Mouse (Mus musculus) MEL (cell line): ENCODE measurements around the gene 4930558C23Rik. TPM values are rescaled to one million over a fixed set of nuclear protein-coding genes. Genes with fewer than 3 reads are reported as not detected.

Experiments used
- DNase-seq: peaks from one replicate; pipeline ENCODE4 v3.0.0; 2011; ENCODE audit warnings: low read depth, low spot score
- H3K27ac ChIP-seq: 2 replicates; pipeline ENCODE4 v1.5.1; 2012; ENCODE audit warnings: low read depth, mild to moderate bottlenecking, control low read depth, low read length, moderate library complexity; ENCODE audit not compliant: control insufficient read depth
- H3K27me3 ChIP-seq, 2 experiments: fragments of 150-350 bp in 1 of 2; sonication (generic) in 1 of 2; 2 replicates each; pipeline ENCODE4 v1.6.1; 2012; ENCODE audit warnings: low read length in 2 of 2, mild to moderate bottlenecking in 2 of 2, improper control_type of control experiment in 1 of 2, moderate library complexity in 1 of 2; ENCODE audit not compliant: insufficient read depth in 2 of 2, control insufficient read depth in 1 of 2
- H3K36me3 ChIP-seq, 2 experiments: 2 replicates each; pipeline ENCODE4 v1.6.1; 2012 to 2014; ENCODE audit warnings: low read length in 2 of 2, improper control_type of control experiment in 1 of 2, inconsistent platforms in 1 of 2, mild to moderate bottlenecking in 1 of 2; ENCODE audit not compliant: insufficient read depth in 2 of 2, control insufficient read depth in 1 of 2
- H3K4me1 ChIP-seq, 2 experiments: fragments of 150-350 bp in 1 of 2; sonication (generic) in 1 of 2; 2 replicates each; pipeline ENCODE4 v1.6.1; 2012; ENCODE audit warnings: low read length in 2 of 2, improper control_type of control experiment in 1 of 2, mild to moderate bottlenecking in 1 of 2; ENCODE audit not compliant: insufficient read depth in 2 of 2, control insufficient read depth in 1 of 2
- H3K4me3 ChIP-seq, 2 experiments: fragments of 150-350 bp in 1 of 2; sonication (generic) in 1 of 2; 2 replicates each; pipeline ENCODE4 v1.5.1; 2012; ENCODE audit warnings: low read depth in 2 of 2, low read length in 2 of 2, mild to moderate bottlenecking in 2 of 2, moderate library complexity in 2 of 2, control low read depth in 1 of 2, improper control_type of control experiment in 1 of 2; ENCODE audit not compliant: control insufficient read depth in 1 of 2, insufficient read depth in 1 of 2
- H3K79me2 ChIP-seq: 2 replicates; pipeline ENCODE4 v1.6.1; 2012; ENCODE audit warnings: mild to moderate bottlenecking, low read length, moderate library complexity; ENCODE audit not compliant: control insufficient read depth, poor library complexity, insufficient read depth
- H3K9ac ChIP-seq: 2 replicates; pipeline ENCODE4 v1.6.1; 2012; ENCODE audit warnings: low read depth, mild to moderate bottlenecking, control low read depth, low read length, moderate library complexity; ENCODE audit not compliant: control insufficient read depth, poor library complexity, severe bottlenecking
- H3K9me3 ChIP-seq: fragments of 150-350 bp; sonication (generic); replicated peaks from 2 replicates; pipeline ENCODE4 v1.6.1; 2012; ENCODE audit warnings: mild to moderate bottlenecking, low read length, improper control_type of control experiment, moderate library complexity; ENCODE audit not compliant: insufficient read depth
- BHLHE40 ChIP-seq: IDR thresholded peaks from 2 replicates; pipeline ENCODE4 v1.6.1; 2012; ENCODE audit warnings: low read depth, mild to moderate bottlenecking, inconsistent platforms, low read length, improper control_type of control experiment, borderline replicate concordance
- CHD1 ChIP-seq: IDR thresholded peaks from 2 replicates; pipeline ENCODE4 v1.6.1; 2012; ENCODE audit warnings: low read depth, mild to moderate bottlenecking, inconsistent platforms, low read length, improper control_type of control experiment
- CHD2 ChIP-seq: IDR thresholded peaks from 2 replicates; pipeline ENCODE4 v1.6.1; 2011; ENCODE audit warnings: low read length, improper control_type of control experiment
- EP300 ChIP-seq, 2 experiments: IDR thresholded peaks; 2 replicates each; pipeline ENCODE4 v1.6.1; 2011; ENCODE audit warnings: improper control_type of control experiment in 2 of 2, low read length in 2 of 2, low read depth in 1 of 2, mild to moderate bottlenecking in 1 of 2
- GATA1 ChIP-seq: IDR thresholded peaks from 2 replicates; pipeline ENCODE4 v1.6.1; 2011; ENCODE audit warnings: low read depth, low read length, improper control_type of control experiment
- HCFC1 ChIP-seq: IDR thresholded peaks from 2 replicates; pipeline ENCODE4 v1.6.1; 2012; ENCODE audit warnings: low read depth, mild to moderate bottlenecking, inconsistent platforms, low read length, improper control_type of control experiment, moderate library complexity
- KAT2A ChIP-seq: conservative IDR thresholded peaks from 2 replicates; pipeline ENCODE4 v1.6.1; 2012; ENCODE audit warnings: low read depth, low read length, improper control_type of control experiment, inconsistent platforms
- MAFK ChIP-seq: IDR thresholded peaks from 2 replicates; pipeline ENCODE4 v1.6.1; 2011; ENCODE audit warnings: low read depth, mild to moderate bottlenecking, low read length, improper control_type of control experiment, borderline replicate concordance
- MAX ChIP-seq: IDR thresholded peaks from 2 replicates; pipeline ENCODE4 v1.6.1; 2011; ENCODE audit warnings: low read length, improper control_type of control experiment
- MAZ ChIP-seq: IDR thresholded peaks from 2 replicates; pipeline ENCODE4 v1.6.1; 2012; ENCODE audit warnings: low read depth, mild to moderate bottlenecking, inconsistent platforms, low read length, improper control_type of control experiment
- MXI1 ChIP-seq: IDR thresholded peaks from 2 replicates; pipeline ENCODE4 v1.6.1; 2011; ENCODE audit warnings: mild to moderate bottlenecking, low read depth, low read length, improper control_type of control experiment
- MYC ChIP-seq: IDR thresholded peaks from 2 replicates; pipeline ENCODE4 v1.6.1; 2011; ENCODE audit warnings: low read depth, mild to moderate bottlenecking, low read length, improper control_type of control experiment, moderate library complexity
- POLR2AphosphoS2 ChIP-seq: IDR thresholded peaks from 2 replicates; pipeline ENCODE4 v1.6.1; 2011; ENCODE audit warnings: low read length, improper control_type of control experiment
- POLR2AphosphoS5 ChIP-seq: IDR thresholded peaks from 2 replicates; pipeline ENCODE4 v1.6.1; 2012; ENCODE audit warnings: low read depth, borderline replicate concordance, mild to moderate bottlenecking, inconsistent platforms, low read length, moderate library complexity, mixed read lengths
- RAD21 ChIP-seq: IDR thresholded peaks from 2 replicates; pipeline ENCODE4 v1.6.1; 2011; ENCODE audit warnings: mild to moderate bottlenecking, low read depth, low read length, improper control_type of control experiment
- RCOR1 ChIP-seq: IDR thresholded peaks from 2 replicates; pipeline ENCODE4 v1.6.1; 2012; ENCODE audit warnings: low read depth, mild to moderate bottlenecking, inconsistent platforms, low read length, improper control_type of control experiment
- SIN3A ChIP-seq: IDR thresholded peaks from 2 replicates; pipeline ENCODE4 v1.6.1; 2012; ENCODE audit warnings: low read length, improper control_type of control experiment, inconsistent platforms
- SMC3 ChIP-seq: IDR thresholded peaks from 2 replicates; pipeline ENCODE4 v1.6.1; 2011; ENCODE audit warnings: low read depth, low read length, improper control_type of control experiment
- TBP ChIP-seq: IDR thresholded peaks from 2 replicates; pipeline ENCODE4 v1.8.0; 2011; ENCODE audit warnings: low read depth, low read length, improper control_type of control experiment
- UBTF ChIP-seq: IDR thresholded peaks from 2 replicates; pipeline ENCODE4 v1.6.1; 2012; ENCODE audit warnings: low read depth, mild to moderate bottlenecking, inconsistent platforms, low read length, improper control_type of control experiment, moderate library complexity, borderline replicate concordance; ENCODE audit not compliant: insufficient read depth
- USF1 ChIP-seq: IDR thresholded peaks from 2 replicates; pipeline ENCODE4 v1.6.1; 2014; ENCODE audit warnings: low read depth, mild to moderate bottlenecking, inconsistent platforms, low read length, improper control_type of control experiment, moderate library complexity
- ZC3H11A ChIP-seq: IDR thresholded peaks from 2 replicates; pipeline ENCODE4 v1.6.1; 2012; ENCODE audit warnings: low read depth, mild to moderate bottlenecking, inconsistent platforms, low read length, improper control_type of control experiment
- ZKSCAN1 ChIP-seq: IDR thresholded peaks from 2 replicates; pipeline ENCODE4 v1.6.1; 2012; ENCODE audit warnings: low read depth, mild to moderate bottlenecking, inconsistent platforms, low read length, improper control_type of control experiment, moderate library complexity
- ZMIZ1 ChIP-seq: IDR thresholded peaks from 2 replicates; pipeline ENCODE4 v1.6.1; 2012; ENCODE audit warnings: low read depth, mild to moderate bottlenecking, inconsistent platforms, low read length, improper control_type of control experiment, moderate library complexity
- ZNF384 ChIP-seq: IDR thresholded peaks from 2 replicates; pipeline ENCODE4 v1.6.1; 2012; ENCODE audit warnings: low read depth, mild to moderate bottlenecking, inconsistent platforms, low read length, improper control_type of control experiment
- polyA plus RNA-seq, 2 experiments: library from polyadenylated mRNA; stranded (reverse) in 1 of 2; unstranded in 1 of 2; fragments of >175 nt in 1 of 2; fragments of >200 nt in 1 of 2; gene quantifications; 2 replicates each; pipeline versions ENCODE4 v1.2.1 to v1.2.4; 2012; ENCODE audit warnings: low replicate concordance in 2 of 2, low read depth in 1 of 2; ENCODE audit not compliant: insufficient read length in 2 of 2, insufficient read depth in 1 of 2, missing spikeins in 1 of 2
- total RNA-seq: library from RNA; depleted of rRNA; stranded (reverse); fragments of 300-350 nt; gene quantifications from 2 replicates; pipeline ENCODE4 v1.2.3, GENCODE M21; 2012; rRNA removed

4930558C23Rik gene
- total RNA-seq (not detected in 2 replicates), polyA plus RNA-seq (not detected)

DNA sequence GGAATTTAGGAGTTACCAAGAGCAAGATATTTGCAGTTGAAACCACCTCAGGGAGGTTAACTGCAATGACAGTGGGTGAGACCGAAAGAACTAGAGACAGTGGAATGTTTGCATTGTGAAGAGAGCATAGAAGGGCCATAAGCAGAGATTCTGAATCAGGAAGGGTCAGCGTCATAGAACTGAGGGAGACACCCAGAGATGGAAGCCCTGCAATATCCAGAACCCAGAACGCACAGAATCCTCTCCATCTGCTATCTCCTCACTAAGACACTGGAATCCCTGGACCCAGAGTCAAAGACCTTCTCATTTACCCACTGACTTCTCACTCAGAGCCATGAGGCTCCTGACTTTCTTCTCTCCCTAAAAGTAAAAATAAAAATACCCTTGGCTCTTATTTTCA is at the start of gene 4930558C23Rik:
Gene 4930558C23Rik (minus strand): TSS at position 101 of the 400 bp plus-strand sequence.
- no peaks in the 10 kb centered on the region for H3K27me3 ChIP-seq
- DNase-seq, result no peak
- no peaks in the 10 kb centered on the region for H3K9me3 ChIP-seq
- TF ChIP-seq EP300 (IDR thresholded peaks at IDR 0.05; ENCODE audit: low read depth in 1 of 2, low read length in 2 of 2) (no peak), CHD2 (no peak), MAZ (no peak), MAX (no peak), MAFK (no peak), UBTF (no peak), ZMIZ1 (no peak)
- H3K36me3 ChIP-seq, result peaks cover 0 to 3% of the 10 kb centered on the region in 2 experiments; a peak in 2 of 4 replicates
- no peak within 1 kb of the TSS for H3K27ac ChIP-seq
- H3K4me1 ChIP-seq, result 0 out of 4 replicates have a peak, but pooled peaks cover 0 to 2% of the 10 kb centered on the region in 2 experiments
- H3K4me3 ChIP-seq, result no peak within 1 kb of the TSS
- no peak within 1 kb of the TSS for H3K9ac ChIP-seq
- H3K79me2 ChIP-seq, result no peaks in the 10 kb centered on the region

DNA sequence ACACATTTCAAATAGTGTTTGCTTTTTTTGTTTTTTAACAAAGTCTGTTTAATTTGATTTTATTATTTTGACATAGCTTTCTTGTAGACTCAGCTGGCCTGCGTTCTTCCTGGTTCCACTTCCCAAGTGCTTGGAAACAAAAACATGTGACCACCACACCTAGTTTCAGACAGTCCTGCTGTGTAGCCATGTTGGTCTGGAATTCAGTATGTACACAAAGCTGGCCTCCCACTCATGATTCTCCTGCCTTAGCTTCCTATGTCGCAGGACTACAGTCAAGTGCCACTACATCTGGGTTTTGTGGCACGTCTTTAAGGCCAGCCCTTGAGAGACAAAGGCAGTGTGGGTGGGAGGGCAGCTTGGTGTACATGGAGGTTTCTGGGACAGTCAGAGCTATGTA is 48.3 kb upstream of the 4930558C23Rik start:
- no peaks in the 10 kb centered on the region for H3K27me3 ChIP-seq
- no peak for DNase-seq
- H3K4me3 ChIP-seq, result no peak overlapping the region
- no peak for TF ChIP-seq ZKSCAN1
- peak; percentile 45; the same call in 1 of the 2 replicates for TF ChIP-seq CHD1
- peaks cover 0 to 6% of the 10 kb centered on the region in 2 experiments; a peak in 2 of 4 replicates for H3K4me1 ChIP-seq
- no peak overlapping the region for H3K9ac ChIP-seq
- no peaks in the 10 kb centered on the region for H3K9me3 ChIP-seq
- H3K27ac ChIP-seq, result no peak overlapping the region
- H3K79me2 ChIP-seq, result peaks cover 3% of the 10 kb centered on the region; the same call in 1 of the 2 replicates
- peaks cover 5 to 43% of the 10 kb centered on the region in 2 experiments for H3K36me3 ChIP-seq

DNA sequence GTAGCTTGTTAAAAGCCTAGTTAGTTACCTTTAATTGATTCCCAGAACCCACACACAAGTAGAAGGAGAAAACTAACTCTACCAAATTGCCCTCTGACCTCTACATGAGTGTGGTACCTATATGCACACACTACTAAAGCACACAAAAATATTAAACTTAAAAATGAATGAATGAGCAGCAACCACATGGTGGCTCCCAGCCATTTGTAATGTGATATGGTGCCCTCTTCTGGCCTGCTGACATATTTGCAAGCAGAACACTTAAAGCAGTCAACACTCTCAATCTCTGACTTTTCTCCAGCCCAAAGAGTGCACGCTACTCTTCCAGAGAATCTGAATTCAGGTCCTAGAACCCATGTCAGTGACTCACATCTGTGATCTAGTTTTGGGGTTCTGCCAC is 47.8 kb upstream of the 4930558C23Rik start:
- peaks cover 3% of the 10 kb centered on the region; the same call in 1 of the 2 replicates for H3K79me2 ChIP-seq
- peaks cover 4 to 42% of the 10 kb centered on the region in 2 experiments for H3K36me3 ChIP-seq
- peak; percentile 95 for DNase-seq
- H3K4me3 ChIP-seq, result no peak overlapping the region
- no peak overlapping the region for H3K9ac ChIP-seq
- H3K27me3 ChIP-seq, result no peaks in the 10 kb centered on the region
- no peak overlapping the region for H3K27ac ChIP-seq
- peaks cover 0 to 1% of the 10 kb centered on the region in 2 experiments; a peak in 1 of 4 replicates for H3K4me1 ChIP-seq
- no peaks in the 10 kb centered on the region for H3K9me3 ChIP-seq
- peak; percentile 54; the same call in 1 of the 2 replicates for TF ChIP-seq GATA1
- peak; percentile 98 for TF ChIP-seq ZKSCAN1
- peak; percentile 22; the same call in 1 of the 2 replicates for TF ChIP-seq MAZ
- TF ChIP-seq MXI1, result peak; percentile 91
- TF ChIP-seq EP300 (IDR thresholded peaks at IDR 0.05; ENCODE audit: low read depth in 1 of 2, low read length in 2 of 2), result no peak
- TF ChIP-seq POLR2AphosphoS5, result no peak
- no peak for TF ChIP-seq KAT2A
- peak; percentile 90 for TF ChIP-seq MAX
- TF ChIP-seq SMC3, result peak; percentile 98
- TF ChIP-seq USF1, result 0 out of 2 replicates have a peak, but pooled peaks have one; percentile 30
- TF ChIP-seq CHD1, result 0 out of 2 replicates have a peak, but pooled peaks have one; percentile 83
- no peak for TF ChIP-seq BHLHE40
- no peak for TF ChIP-seq POLR2AphosphoS2
- TF ChIP-seq RCOR1, result no peak
- TF ChIP-seq RAD21, result peak; percentile 91
- peak; percentile 40; the same call in 1 of the 2 replicates for TF ChIP-seq ZNF384
- TF ChIP-seq ZC3H11A, result peak; percentile 92
- no peak for TF ChIP-seq HCFC1
- TF ChIP-seq CHD2, result no peak
- no peak for TF ChIP-seq TBP
- TF ChIP-seq MYC, result peak; percentile 100
- peak; percentile 91 for TF ChIP-seq SIN3A
